Mouse (Mus musculus) embryo, embryonic 9.5 days (tissue): ENCODE measurements around the gene Supt3.
A peak's percentile ranks its signal among the peaks of the same experiment; 100 is the strongest.

ENCODE experiments used
- DNase-seq: peaks from one replicate; pipeline ENCODE4 v3.0.0-alpha.2; 2017; ENCODE audit errors: extremely low spot score

The Supt3 gene

DNA sequence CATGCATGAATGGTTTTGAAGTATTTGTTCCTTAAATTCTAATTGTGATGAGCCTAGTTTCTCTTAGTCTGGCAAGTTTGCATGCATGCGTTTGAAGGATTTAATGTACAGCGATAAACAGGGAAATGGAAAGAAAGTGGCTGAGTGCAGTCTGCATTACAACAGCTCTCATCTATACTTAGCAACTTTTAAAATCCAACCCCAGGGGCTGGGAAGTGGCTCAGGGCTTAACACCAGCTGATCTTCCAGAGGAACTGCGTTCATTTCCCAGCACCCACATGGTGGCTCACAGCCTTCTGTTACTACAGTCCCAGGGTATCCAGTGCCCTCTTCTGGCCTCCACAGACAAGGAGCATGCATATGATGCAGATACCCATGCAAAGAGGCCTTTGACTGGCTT is 346.9 kb downstream of the Supt3 start:
- DNase-seq: no peak

- DNase-seq: no peak
These were observed 351.7 kb downstream of the Supt3 start for GRCm38 (mm10) chr17:45128611-45129010.

GRCm38 (mm10) chr17:45133501-45134400 is 356.8 kb downstream of the Supt3 start:
- no peak for DNase-seq

DNA sequence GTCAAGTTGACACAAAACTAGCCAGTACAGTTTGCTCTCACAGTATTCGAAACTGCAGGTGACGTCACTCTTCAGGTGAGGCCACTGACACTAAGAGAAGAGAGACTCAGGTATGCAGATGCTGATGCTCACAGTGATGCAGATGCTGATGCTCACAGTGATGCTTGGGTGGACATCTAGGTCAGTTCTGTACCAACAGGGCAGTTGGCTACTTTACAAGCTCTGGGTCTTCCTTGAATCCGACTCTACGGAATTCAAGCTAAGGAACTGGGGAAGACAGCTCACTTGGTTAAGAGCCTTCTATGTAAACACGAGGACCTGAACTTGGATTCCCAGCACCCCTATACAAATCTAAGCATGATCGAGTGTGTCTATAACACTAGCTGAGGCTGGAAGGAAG is 359.5 kb downstream of the Supt3 start:
- no peak for DNase-seq

GRCm38 (mm10) chr17:45143043-45143442 is 366.1 kb downstream of the Supt3 start:
- no peak for DNase-seq

DNA sequence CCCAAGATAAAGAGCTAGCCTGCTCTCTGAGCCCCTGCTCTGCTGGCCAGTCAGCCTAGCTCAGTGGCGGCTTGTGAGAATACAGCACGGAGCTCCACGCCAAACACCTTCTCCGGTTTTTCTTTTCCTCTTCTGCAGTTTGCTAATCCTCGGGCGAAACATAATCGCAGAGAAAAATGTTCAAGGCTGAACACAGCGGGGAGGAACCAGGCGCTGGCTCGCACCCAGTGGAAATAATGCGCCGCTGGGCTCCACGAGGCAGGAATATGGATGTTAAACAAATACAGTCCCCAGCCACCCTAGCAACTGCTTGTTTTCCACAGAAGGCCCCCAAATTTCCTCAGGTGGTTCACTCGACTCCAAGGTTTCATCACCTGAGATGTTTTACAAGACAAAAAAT is 367.7 kb downstream of the Supt3 start:
- no peak for DNase-seq

DNA sequence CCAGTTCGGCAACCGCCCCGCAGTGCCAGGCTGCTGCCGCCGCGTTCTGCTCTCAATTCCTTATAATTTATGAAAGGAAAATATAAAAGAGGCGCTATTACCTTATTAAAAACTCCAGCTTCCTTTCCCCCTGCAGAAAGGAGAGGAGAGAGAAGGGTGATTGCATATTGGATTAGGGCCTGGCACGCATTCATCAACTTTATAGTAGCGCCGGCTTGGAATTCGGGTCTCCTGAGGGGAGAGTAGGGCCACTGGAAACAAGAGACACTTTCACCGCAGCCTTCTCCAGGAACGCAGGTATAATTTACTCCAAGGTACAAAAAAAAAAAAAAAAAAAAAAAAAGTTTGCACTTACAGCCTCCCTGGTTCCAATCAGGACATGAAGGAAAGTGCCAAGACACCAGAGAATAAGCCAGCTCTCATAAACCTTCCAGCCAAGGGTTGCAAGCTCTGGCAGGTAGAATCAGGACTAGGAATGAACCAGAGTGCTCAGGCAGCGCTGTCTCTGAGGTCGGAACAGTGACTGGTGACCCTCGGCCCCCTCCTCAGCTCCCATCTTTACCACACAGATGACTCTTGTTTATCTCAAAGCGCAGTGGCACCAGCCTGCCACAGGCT is 374.5 kb downstream of the Supt3 start:
- no peak for DNase-seq

DNA sequence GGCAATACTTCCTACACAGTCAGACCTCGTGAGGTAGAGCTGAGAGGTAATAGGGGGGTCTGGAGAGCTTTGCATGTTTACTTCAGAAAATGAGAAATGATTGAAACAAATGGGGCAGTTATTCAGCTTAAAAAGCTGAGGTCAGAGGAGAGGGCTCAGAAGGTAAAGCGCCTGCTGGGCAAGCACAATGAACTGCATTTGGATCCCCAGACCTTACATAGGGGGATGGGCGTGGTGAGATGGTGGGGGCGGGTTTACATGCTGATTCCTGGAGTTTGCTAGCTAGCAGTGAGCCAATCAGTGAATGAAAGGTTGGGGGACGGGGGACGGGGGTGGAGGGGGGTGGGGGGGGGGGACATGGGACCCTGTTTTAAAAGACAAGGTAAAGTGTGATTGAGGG is 376.8 kb downstream of the Supt3 start:
- DNase-seq: no peak

- peak; percentile 27 for DNase-seq
These were observed 381.3 kb downstream of the Supt3 start for GRCm38 (mm10) chr17:45158171-45158691.

DNA sequence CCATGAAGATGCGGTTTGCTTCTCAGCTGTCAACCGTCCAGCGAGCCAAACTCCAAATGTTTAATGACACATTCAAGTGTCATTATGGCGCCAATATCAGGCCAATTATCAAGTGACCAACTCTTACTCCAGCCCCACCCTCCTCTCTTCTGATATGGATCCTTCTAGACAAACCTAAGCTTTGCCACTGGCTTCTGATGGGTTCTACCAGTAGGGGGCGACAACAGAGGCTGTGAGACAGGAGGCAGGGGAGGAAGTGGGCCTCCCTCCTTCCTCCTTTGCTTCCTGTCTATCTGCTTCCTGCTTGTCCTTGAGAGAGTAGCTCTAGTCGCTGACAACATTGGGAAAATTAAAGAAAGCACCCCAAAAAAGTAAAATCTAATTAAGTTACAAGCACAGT is 383.7 kb downstream of the Supt3 start:
- no peak for DNase-seq

DNA sequence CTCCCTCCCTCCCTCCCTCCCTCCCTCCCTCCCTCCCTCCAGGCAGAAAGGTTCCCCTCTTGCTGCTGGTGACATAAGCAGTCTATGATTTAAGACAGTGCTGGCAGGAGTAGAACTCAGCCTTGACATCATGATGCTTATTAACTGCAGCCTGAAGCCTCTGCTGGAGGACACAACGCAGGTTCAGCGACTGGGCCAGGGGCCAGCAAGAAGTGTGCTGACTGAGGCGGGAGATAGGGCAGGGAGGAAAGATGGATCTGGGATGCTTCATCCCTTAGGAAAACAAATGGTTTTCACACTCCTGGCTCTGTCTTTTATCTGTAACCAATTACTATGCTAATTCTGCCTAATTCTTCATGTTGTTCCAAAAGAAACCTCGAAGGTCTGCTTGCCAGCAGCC is 388.8 kb downstream of the Supt3 start:
- no peak for DNase-seq
